Mouse (Mus musculus) forebrain, embryonic 16.5 days (tissue): ENCODE measurements around the gene Lsm3. TPM values are rescaled to one million over a fixed set of nuclear protein-coding genes. Genes with fewer than 3 reads are reported as not detected.

ENCODE experiments used
- ATAC-seq: fragments of 200-750 bp; cut with Nextera tagmentation; 2 replicates; pipeline ENCODE4 v1.8.0; 2017; ENCODE audit warnings: mild to moderate bottlenecking, moderate library complexity
- H3K27ac ChIP-seq: fragments of 300-500 bp; sonication (generic); 2 replicates; pipeline ENCODE4 v1.5.1; 2014; ENCODE audit warnings: low read length, control low read depth
- H3K27me3 ChIP-seq: fragments of 300-500 bp; sonication (generic); replicated peaks from 2 replicates; pipeline ENCODE4 v1.6.1; 2014; ENCODE audit warnings: low read length; ENCODE audit not compliant: control insufficient read depth, insufficient read depth
- H3K36me3 ChIP-seq: fragments of 300-500 bp; sonication (generic); 2 replicates; pipeline ENCODE4 v1.6.1; 2014; ENCODE audit not compliant: control insufficient read depth, insufficient read depth
- H3K4me1 ChIP-seq: fragments of 300-500 bp; sonication (generic); replicated peaks from 2 replicates; pipeline ENCODE4 v1.6.1; 2014; ENCODE audit warnings: low read length; ENCODE audit not compliant: control insufficient read depth, insufficient read depth
- H3K4me2 ChIP-seq: fragments of 300-500 bp; sonication (generic); 2 replicates; pipeline ENCODE4 v1.6.1; 2014; ENCODE audit warnings: mild to moderate bottlenecking, low read length, control low read depth
- H3K4me3 ChIP-seq: fragments of 300-500 bp; sonication (generic); replicated peaks from 2 replicates; pipeline ENCODE4 v1.5.1; 2014; ENCODE audit warnings: mild to moderate bottlenecking, low read length, control low read depth
- H3K9ac ChIP-seq: fragments of 300-500 bp; sonication (generic); replicated peaks from 2 replicates; pipeline ENCODE4 v1.6.1; 2014; ENCODE audit warnings: low read depth, low read length, control low read depth
- H3K9me3 ChIP-seq: fragments of 300-500 bp; sonication (generic); 2 replicates; pipeline ENCODE4 v1.6.1; 2016; ENCODE audit warnings: low read length; ENCODE audit not compliant: control insufficient read depth
- whole genome bisulfite sequencing: fragments of 180-500 bp; shearing (Covaris S2); extraction: QIAGEN DNeasy Blood & Tissue Kit; methylation state at CpG from one replicate; pipeline ENCODE4 v1.1.7; 2014; 5-methylcytosine and 5-hydroxymethylcytosine counted together
- polyA plus RNA-seq: library from polyadenylated mRNA; unstranded; fragments of >200 nt; fragmentation: Nextera tagmentation; extraction: Ambion mirVana; gene quantifications from 2 replicates; pipeline ENCODE4 v1.2.1, GENCODE M21; 2015

Lsm3 gene
- polyA plus RNA-seq, 1 experiment from 2014 or later: 162 TPM

DNA sequence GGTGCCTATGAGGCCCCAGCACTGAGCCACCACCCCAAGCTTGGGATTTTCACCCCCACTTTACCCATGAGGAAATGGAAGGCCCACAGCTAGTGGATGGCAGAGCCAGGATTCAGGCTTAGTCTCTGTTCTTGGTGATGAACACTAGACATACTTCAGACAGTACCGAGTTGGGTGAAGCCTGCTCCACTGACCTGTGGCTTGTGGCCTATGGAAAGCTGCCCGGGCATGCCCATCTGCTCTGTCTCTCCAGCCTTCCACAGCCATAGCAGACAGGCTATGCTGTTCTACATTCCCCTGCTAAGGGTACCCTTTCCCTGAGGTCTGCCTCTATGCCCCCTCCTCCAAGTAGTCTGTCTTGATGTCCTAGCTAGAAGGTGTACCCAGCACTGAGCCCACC is 39.2 kb upstream of the Lsm3 start:
- 100% methylated on average over 2 of the region's 2 CpGs for WGBS
- Histone ChIP-seq H3K9ac (no peak overlapping the region), H3K9me3 (no peaks in the 10 kb centered on the region), H3K4me3 (no peak overlapping the region), H3K4me2 (no peak overlapping the region), H3K27ac (no peak overlapping the region), H3K36me3 (peaks cover 27% of the 10 kb centered on the region), H3K27me3 (no peaks in the 10 kb centered on the region), H3K4me1 (peaks cover 29% of the 10 kb centered on the region)
- ATAC-seq: no peak

DNA sequence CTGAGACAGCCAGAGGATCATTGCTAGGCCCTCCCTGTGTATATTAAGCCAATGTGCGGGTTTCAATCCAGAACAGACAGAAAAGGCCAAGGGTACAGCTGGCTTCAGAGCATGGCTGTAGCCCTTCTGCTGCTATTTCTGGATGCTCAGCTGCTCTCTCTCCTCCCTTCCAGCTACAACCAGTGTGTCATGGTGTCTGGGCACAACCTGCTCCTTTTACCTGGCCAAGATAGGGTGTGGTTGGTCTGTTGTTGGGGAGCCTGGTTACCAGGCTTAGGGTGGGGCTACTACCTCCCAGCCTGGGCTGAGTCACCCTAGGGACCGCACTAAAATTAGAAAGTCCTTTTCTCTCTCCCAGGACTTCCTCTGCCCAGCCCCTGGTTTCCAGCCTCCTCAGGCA is 32.4 kb upstream of the Lsm3 start:
- 98% methylated on average over 2 of the region's 2 CpGs for WGBS
- no peak overlapping the region for H3K4me2 ChIP-seq
- H3K4me1 ChIP-seq: no peaks in the 10 kb centered on the region
- H3K27ac ChIP-seq: no peak overlapping the region
- no peaks in the 10 kb centered on the region for H3K27me3 ChIP-seq
- H3K9me3 ChIP-seq: no peaks in the 10 kb centered on the region
- no peak overlapping the region for H3K9ac ChIP-seq
- peaks cover 60% of the 10 kb centered on the region for H3K36me3 ChIP-seq
- ATAC-seq: no peak
- H3K4me3 ChIP-seq: no peak overlapping the region

DNA sequence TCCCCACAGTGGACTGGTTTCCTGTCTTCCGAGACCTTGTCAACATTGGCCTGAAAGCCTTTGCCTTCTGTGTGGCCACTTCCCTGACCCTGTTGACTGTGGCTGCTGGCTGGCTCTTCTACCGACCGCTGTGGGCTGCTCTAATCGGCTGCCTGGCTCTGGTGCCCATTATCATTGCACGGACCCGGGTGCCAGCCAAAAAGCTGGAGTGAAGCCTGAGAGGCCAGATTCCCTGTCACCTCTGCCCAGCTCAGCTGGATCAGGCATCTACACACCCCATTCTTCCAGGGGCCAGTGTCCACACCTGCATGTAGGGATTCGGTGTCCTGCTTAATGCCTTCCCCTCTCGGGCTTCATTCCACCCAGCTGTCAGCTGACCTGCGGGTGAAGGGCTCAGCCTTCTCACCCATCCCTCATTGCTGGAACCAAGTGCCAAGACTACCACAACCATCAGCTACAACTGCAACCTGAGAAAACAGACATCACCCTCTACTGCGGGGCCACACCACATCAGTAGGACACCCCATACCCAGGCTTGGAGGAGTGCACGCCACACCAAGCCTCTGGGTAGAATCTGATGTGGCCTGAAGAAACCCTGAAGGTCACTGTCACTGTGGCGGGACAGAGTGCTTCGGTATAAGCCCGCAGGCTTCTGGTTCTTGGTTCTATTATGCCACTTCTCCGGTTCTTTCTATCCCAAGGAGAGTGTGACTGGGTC is 28.8 kb upstream of the Lsm3 start:
- H3K36me3 ChIP-seq: peaks cover 43% of the 10 kb centered on the region
- WGBS: 93% methylated on average over 15 of the region's 15 CpGs

DNA sequence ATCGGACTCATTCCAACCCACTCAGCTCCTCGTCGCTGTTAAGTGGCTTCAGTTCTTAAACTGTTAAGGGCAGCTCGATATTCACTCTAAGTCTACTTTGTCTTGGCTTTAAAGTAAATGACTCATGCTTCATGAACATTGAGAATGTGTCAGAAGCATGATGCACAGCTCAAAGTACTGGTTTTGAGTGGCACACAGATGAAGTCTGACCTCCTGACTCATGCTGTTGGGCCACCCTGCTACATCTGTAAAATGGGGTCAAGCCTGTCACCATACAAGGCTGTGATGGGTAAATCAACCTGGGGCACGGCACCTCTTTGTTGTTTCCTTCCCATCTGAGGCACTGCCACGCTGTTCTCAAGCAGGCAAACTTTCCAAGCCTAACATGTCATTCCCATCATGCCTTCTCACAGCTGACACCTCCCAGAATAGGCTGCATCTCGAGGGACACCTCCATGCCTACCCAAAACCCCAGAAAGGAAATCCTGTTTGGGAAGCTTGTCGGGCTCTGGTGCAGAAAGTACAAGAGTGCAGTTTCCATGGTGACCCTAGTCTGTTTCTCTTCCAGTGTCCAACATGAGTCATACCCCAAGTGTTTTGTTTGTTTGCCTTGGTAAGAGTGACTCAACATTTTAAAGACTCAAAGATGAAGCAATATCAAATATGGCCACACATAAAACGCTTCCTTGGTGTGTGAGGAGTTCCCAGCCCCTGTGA is 27.1 kb upstream of the Lsm3 start:
- Histone ChIP-seq H3K36me3 (peaks cover 30% of the 10 kb centered on the region), H3K4me2 (no peak overlapping the region), H3K9ac (no peak overlapping the region), H3K9me3 (no peaks in the 10 kb centered on the region), H3K27me3 (no peaks in the 10 kb centered on the region), H3K4me1 (no peaks in the 10 kb centered on the region), H3K4me3 (no peak overlapping the region), H3K27ac (no peak overlapping the region)
- 86% methylated on average over 9 of the region's 9 CpGs for WGBS
- no peak for ATAC-seq

More for the DNA sequence above, 28.8 kb upstream of the Lsm3 start:
- Histone ChIP-seq H3K4me2 (no peak overlapping the region), H3K9me3 (no peaks in the 10 kb centered on the region), H3K27ac (no peak overlapping the region), H3K27me3 (no peaks in the 10 kb centered on the region), H3K4me1 (no peaks in the 10 kb centered on the region), H3K9ac (no peak overlapping the region), H3K4me3 (no peak overlapping the region)
- no peak for ATAC-seq

DNA sequence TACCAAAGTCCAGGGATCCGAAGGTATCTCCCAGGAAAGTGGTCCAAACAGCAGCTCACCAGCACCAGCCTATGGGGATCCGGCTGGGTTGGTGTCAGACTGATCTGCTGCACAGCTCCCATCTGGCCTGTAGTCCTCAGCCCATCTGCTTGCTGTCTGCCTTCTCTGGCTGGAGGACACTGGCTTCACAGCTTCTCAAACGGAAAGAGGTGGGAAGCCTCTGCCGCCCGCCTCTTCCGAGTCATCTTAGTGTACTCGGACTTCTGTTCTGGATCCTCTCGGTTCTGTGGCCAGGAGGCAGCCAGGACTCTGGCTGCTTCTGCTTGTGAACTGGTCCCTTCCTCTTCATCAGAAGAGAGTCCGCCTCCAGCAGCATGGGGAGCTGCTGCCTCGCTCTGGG is 25.9 kb upstream of the Lsm3 start:
- H3K27ac ChIP-seq: no peak overlapping the region
- H3K9me3 ChIP-seq: no peaks in the 10 kb centered on the region
- H3K4me1 ChIP-seq: no peaks in the 10 kb centered on the region
- no peak overlapping the region for H3K9ac ChIP-seq
- no peak for ATAC-seq
- no peak overlapping the region for H3K4me2 ChIP-seq
- WGBS: 78% methylated on average over 10 of the region's 10 CpGs
- H3K36me3 ChIP-seq: peaks cover 28% of the 10 kb centered on the region
- no peaks in the 10 kb centered on the region for H3K27me3 ChIP-seq
- H3K4me3 ChIP-seq: no peak overlapping the region

DNA sequence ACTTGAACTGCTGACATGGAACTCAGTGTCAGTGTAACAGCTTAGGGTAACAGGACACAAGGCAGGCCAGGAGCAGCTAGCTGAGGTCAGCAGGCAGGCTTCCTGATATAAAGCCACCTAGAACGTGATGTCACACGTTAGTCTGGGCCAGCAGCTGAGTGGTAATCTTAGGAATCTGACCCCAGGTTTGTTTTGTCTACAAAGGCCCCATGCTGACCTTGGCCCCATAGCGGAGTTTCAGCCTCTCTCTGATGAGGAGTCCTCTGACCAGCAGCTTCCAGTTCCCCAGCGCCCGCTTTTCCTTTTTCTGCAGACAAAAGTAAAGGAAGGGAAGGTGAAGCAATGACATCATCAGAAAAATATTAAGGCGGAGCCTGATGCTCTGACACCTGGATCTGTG is 24.7 kb upstream of the Lsm3 start:
- Histone ChIP-seq H3K36me3 (peaks cover 30% of the 10 kb centered on the region), H3K27me3 (no peaks in the 10 kb centered on the region), H3K9me3 (no peaks in the 10 kb centered on the region), H3K4me3 (no peak overlapping the region), H3K27ac (no peak overlapping the region), H3K9ac (no peak overlapping the region), H3K4me1 (no peaks in the 10 kb centered on the region), H3K4me2 (no peak overlapping the region)
- no peak for ATAC-seq
- WGBS: 76% methylated on average over 6 of the region's 6 CpGs

DNA sequence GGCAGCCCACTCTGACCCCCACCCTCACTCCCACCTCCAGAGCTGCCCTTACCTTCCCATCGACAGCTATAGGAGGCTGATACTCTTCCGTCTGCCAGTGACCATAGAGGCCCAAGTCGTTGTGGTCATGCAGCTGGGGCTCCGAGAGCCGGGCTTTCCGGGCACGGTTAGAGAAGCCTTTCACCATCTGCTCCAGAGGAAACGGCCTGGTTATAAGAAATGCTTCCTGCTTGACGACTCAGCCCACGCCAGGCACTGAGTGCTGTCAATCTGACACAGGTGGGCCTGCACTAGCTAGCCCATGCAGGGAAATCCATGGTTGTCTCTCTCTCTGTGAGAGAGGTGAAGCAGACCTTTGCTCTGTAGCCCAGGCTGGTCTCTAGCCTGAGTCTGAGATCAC is 22.7 kb upstream of the Lsm3 start:
- WGBS: 84% methylated on average over 10 of the region's 10 CpGs
- no peak overlapping the region for H3K27ac ChIP-seq
- no peaks in the 10 kb centered on the region for H3K4me1 ChIP-seq
- no peaks in the 10 kb centered on the region for H3K9me3 ChIP-seq
- ATAC-seq: no peak
- peaks cover 23% of the 10 kb centered on the region for H3K36me3 ChIP-seq
- no peaks in the 10 kb centered on the region for H3K27me3 ChIP-seq
- no peak overlapping the region for H3K9ac ChIP-seq
- no peak overlapping the region for H3K4me3 ChIP-seq
- no peak overlapping the region for H3K4me2 ChIP-seq

DNA sequence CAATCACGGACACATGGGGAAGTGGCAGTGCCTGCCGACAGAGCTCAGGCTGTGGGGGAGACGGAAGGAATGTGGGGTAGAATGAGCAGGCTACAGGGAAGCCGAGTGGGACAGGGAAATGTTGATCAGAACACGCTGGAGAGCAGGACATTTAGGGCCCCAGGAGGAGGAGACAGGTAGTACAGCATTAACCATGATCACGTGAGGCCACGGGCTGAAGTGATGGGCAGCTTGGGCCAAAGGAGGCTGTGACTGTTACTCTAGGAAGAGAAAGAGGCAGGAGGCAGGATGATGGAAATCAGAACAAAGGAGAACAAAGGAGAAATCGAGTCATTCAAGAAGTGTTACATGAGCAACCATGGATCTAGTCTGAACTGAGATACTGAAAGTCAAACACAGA is 21.2 kb upstream of the Lsm3 start:
- H3K27ac ChIP-seq: no peak overlapping the region
- no peaks in the 10 kb centered on the region for H3K9me3 ChIP-seq
- WGBS: 90% methylated on average over 8 of the region's 8 CpGs
- peaks cover 24% of the 10 kb centered on the region for H3K36me3 ChIP-seq
- H3K4me3 ChIP-seq: no peak overlapping the region
- H3K27me3 ChIP-seq: no peaks in the 10 kb centered on the region
- no peak overlapping the region for H3K4me2 ChIP-seq
- no peak for ATAC-seq
- H3K4me1 ChIP-seq: no peaks in the 10 kb centered on the region
- H3K9ac ChIP-seq: no peak overlapping the region

DNA sequence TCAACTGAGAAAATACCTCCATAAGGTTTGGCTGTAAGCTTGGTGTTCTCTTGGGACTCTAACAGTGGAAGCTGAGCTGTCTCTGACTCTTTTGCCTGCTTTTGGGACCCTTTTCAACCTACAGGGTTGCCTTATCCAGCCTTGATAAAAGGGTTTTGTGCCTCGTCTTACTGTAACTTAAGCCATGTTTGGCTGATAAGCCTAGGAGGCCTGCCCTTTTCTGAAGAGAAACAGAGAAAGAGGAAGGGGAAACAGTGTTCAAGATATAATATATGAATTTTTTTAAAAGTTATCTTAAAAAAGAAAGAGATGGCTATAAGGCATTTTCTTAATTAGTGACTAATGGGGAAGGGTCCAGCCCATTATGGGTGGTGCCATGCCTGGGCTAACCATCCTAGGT is 12.4 kb upstream of the Lsm3 start:
- no peak overlapping the region for H3K27ac ChIP-seq
- H3K36me3 ChIP-seq: peaks cover 51% of the 10 kb centered on the region
- no peak overlapping the region for H3K4me2 ChIP-seq
- no peak for ATAC-seq
- H3K4me3 ChIP-seq: no peak overlapping the region
- no peaks in the 10 kb centered on the region for H3K4me1 ChIP-seq
- 88% methylated on average over 1 of the region's 1 CpGs for WGBS
- H3K27me3 ChIP-seq: no peaks in the 10 kb centered on the region
- no peaks in the 10 kb centered on the region for H3K9me3 ChIP-seq
- H3K9ac ChIP-seq: no peak overlapping the region
